Mouse (Mus musculus): ENCODE results near the gene Ccm2l.

- TF ChIP-seq ETS1 (IDR thresholded peaks at IDR 0.05; ENCODE audit: low read depth, low read length) (no peak), CTCF (IDR thresholded peaks at IDR 0.05 in 2 of 3, conservative IDR thresholded peaks at IDR 0.05 in 1 of 3; ENCODE audit: control insufficient read depth in 1 of 3, insufficient read depth in 1 of 3, low read depth in 2 of 3, low read length in 3 of 3, poor library complexity in 1 of 3, severe bottlenecking in 1 of 3) (no peak), POLR2A (IDR thresholded peaks at IDR 0.05; ENCODE audit: control insufficient read depth in 1 of 2, insufficient read depth in 1 of 2, low read depth in 1 of 2, low read length in 2 of 2, poor library complexity in 1 of 2) (no peak), BHLHE40 (IDR thresholded peaks at IDR 0.05; ENCODE audit: borderline replicate concordance, low read depth, low read length) (no peak), NRF1 (IDR thresholded peaks at IDR 0.05; ENCODE audit: insufficient read depth, low read depth, low read length, poor library complexity, severe bottlenecking) (no peak), SIN3A (IDR thresholded peaks at IDR 0.05; ENCODE audit: low read length) (no peak), HCFC1 (IDR thresholded peaks at IDR 0.05; ENCODE audit: low read depth, low read length) (no peak)
Measured at GRCm38 (mm10) chr2:153107046-153107766, 41.5 kb downstream of the Ccm2l start.
